Mouse (Mus musculus) embryonic facial prominence, embryonic 14.5 days (tissue): ENCODE results near the gene Hist1h1d. TPM values are rescaled to one million over a fixed set of nuclear protein-coding genes. Genes with fewer than 3 reads are reported as not detected.

ENCODE experiments used
- ATAC-seq: fragments of 200-750 bp; cut with Nextera tagmentation; 2 replicates; pipeline ENCODE4 v1.8.0; 2017; ENCODE audit warnings: low read depth, moderate number of reproducible peaks, moderate TSS enrichment
- DNase-seq: peaks from one replicate; pipeline ENCODE4 v3.0.0-alpha.2; 2015; ENCODE audit warnings: low spot score
- H3K27ac ChIP-seq: fragments of 300-500 bp; sonication (generic); replicated peaks from 2 replicates; pipeline ENCODE4 v1.5.1; 2014; ENCODE audit warnings: low read depth, mild to moderate bottlenecking, low read length, moderate library complexity
- H3K27me3 ChIP-seq: fragments of 300-500 bp; sonication (generic); replicated peaks from 2 replicates; pipeline ENCODE4 v1.6.1; 2014; ENCODE audit warnings: low read length; ENCODE audit not compliant: control insufficient read depth, insufficient read depth
- H3K36me3 ChIP-seq: fragments of 300-500 bp; sonication (generic); 2 replicates; pipeline ENCODE4 v1.6.1; 2014; ENCODE audit warnings: low read length, mixed read lengths; ENCODE audit not compliant: control insufficient read depth, insufficient read depth
- H3K4me1 ChIP-seq: fragments of 300-500 bp; sonication (generic); 2 replicates; pipeline ENCODE4 v1.6.1; 2014; ENCODE audit warnings: antibody characterized with exemption, low read length; ENCODE audit not compliant: control insufficient read depth, insufficient read depth
- H3K4me2 ChIP-seq: fragments of 300-500 bp; sonication (generic); 2 replicates; pipeline ENCODE4 v1.6.1; 2014; ENCODE audit warnings: low read depth, mild to moderate bottlenecking, low read length, moderate library complexity, mixed read lengths
- H3K4me3 ChIP-seq: fragments of 300-500 bp; sonication (generic); 2 replicates; pipeline ENCODE4 v1.5.1; 2014; ENCODE audit warnings: low read depth, mild to moderate bottlenecking, low read length
- H3K9ac ChIP-seq: fragments of 300-500 bp; sonication (generic); 2 replicates; pipeline ENCODE4 v1.6.1; 2014; ENCODE audit warnings: low read depth, mild to moderate bottlenecking, low read length, moderate library complexity, mixed read lengths
- H3K9me3 ChIP-seq: fragments of 300-500 bp; sonication (generic); 2 replicates; pipeline ENCODE4 v1.6.1; 2016; ENCODE audit warnings: low read length; ENCODE audit not compliant: control insufficient read depth
- WGBS: fragments of 180-500 bp; shearing (Covaris S2); extraction: QIAGEN DNeasy Blood & Tissue Kit; methylation state at CpG from one replicate; pipeline ENCODE4 v1.1.7; 2014; 5-methylcytosine and 5-hydroxymethylcytosine counted together
- polyA plus RNA-seq: library from polyadenylated mRNA; unstranded; fragments of >200 nt; fragmentation: Nextera tagmentation; extraction: Ambion mirVana; gene quantifications from 2 replicates; pipeline ENCODE4 v1.2.1, GENCODE M21; 2014

Hist1h1d gene
- polyA plus RNA-seq, 1 experiment from 2014 or later, result 0.60 TPM

GRCm38 (mm10) chr13:23595622-23596372, 42.7 kb downstream of the Hist1h1d start:
- no peak for DNase-seq

GRCm38 (mm10) chr13:23597957-23598356, 44.9 kb downstream of the Hist1h1d start:
- Histone ChIP-seq H3K4me3 (no peak overlapping the region), H3K4me1 (no peaks in the 10 kb centered on the region), H3K9me3 (no peaks in the 10 kb centered on the region), H3K27me3 (no peaks in the 10 kb centered on the region), H3K36me3 (no peaks in the 10 kb centered on the region), H3K9ac (no peak overlapping the region), H3K4me2 (no peak overlapping the region), H3K27ac (no peak overlapping the region)
- 6% methylated on average over 9 of the region's 9 CpGs for WGBS
- ATAC-seq (no peak), DNase-seq (peak; percentile 82)

More at GRCm38 (mm10) chr13:23595622-23596372, 42.7 kb downstream of the Hist1h1d start:
- 78% methylated on average over 7 of the region's 7 CpGs for WGBS
- ATAC-seq, result no peak
- Histone ChIP-seq H3K27ac (no peak overlapping the region), H3K4me1 (no peaks in the 10 kb centered on the region), H3K27me3 (no peaks in the 10 kb centered on the region), H3K36me3 (no peaks in the 10 kb centered on the region), H3K4me2 (no peak overlapping the region), H3K9me3 (no peaks in the 10 kb centered on the region), H3K9ac (no peak overlapping the region), H3K4me3 (no peak overlapping the region)

GRCm38 (mm10) chr13:23603182-23603699, 50.2 kb downstream of the Hist1h1d start:
- Histone ChIP-seq H3K9me3 (no peaks in the 10 kb centered on the region), H3K27ac (no peak overlapping the region), H3K36me3 (no peaks in the 10 kb centered on the region), H3K9ac (no peak overlapping the region), H3K4me2 (no peak overlapping the region), H3K4me3 (no peak overlapping the region), H3K27me3 (no peaks in the 10 kb centered on the region), H3K4me1 (no peaks in the 10 kb centered on the region)
- no peak for ATAC-seq
- no peak for DNase-seq
- 82% methylated on average over 7 of the region's 7 CpGs for WGBS

- Histone ChIP-seq H3K4me2 (no peak overlapping the region), H3K4me1 (no peaks in the 10 kb centered on the region), H3K27ac (no peak overlapping the region), H3K9me3 (no peaks in the 10 kb centered on the region), H3K36me3 (no peaks in the 10 kb centered on the region), H3K27me3 (no peaks in the 10 kb centered on the region), H3K9ac (no peak overlapping the region), H3K4me3 (no peak overlapping the region)
- DNase-seq (no peak), ATAC-seq (no peak)
- 88% methylated on average over 3 of the region's 3 CpGs for WGBS
These were observed 51.4 kb downstream of the Hist1h1d start for GRCm38 (mm10) chr13:23604452-23604851.

- Histone ChIP-seq H3K9me3 (no peaks in the 10 kb centered on the region), H3K4me1 (no peaks in the 10 kb centered on the region), H3K36me3 (no peaks in the 10 kb centered on the region), H3K27ac (no peak overlapping the region), H3K9ac (no peak overlapping the region), H3K27me3 (no peaks in the 10 kb centered on the region), H3K4me2 (no peak overlapping the region), H3K4me3 (no peak overlapping the region)
- 86% methylated on average over 3 of the region's 3 CpGs for whole genome bisulfite sequencing
- no peak for DNase-seq
- ATAC-seq, result no peak
These were observed 52.0 kb downstream of the Hist1h1d start for GRCm38 (mm10) chr13:23605052-23605451.

GRCm38 (mm10) chr13:23609209-23609608, 56.1 kb downstream of the Hist1h1d start:
- Histone ChIP-seq H3K27ac (no peak overlapping the region), H3K9ac (no peak overlapping the region), H3K27me3 (no peaks in the 10 kb centered on the region), H3K4me3 (no peak overlapping the region), H3K9me3 (no peaks in the 10 kb centered on the region), H3K36me3 (no peaks in the 10 kb centered on the region), H3K4me2 (no peak overlapping the region), H3K4me1 (no peaks in the 10 kb centered on the region)
- 89% methylated on average over 4 of the region's 4 CpGs for WGBS
- DNase-seq (no peak), ATAC-seq (no peak)

GRCm38 (mm10) chr13:23609844-23610243, 56.8 kb downstream of the Hist1h1d start:
- no peak overlapping the region for H3K4me3 ChIP-seq
- H3K27me3 ChIP-seq, result no peaks in the 10 kb centered on the region
- H3K9ac ChIP-seq, result no peak overlapping the region
- H3K4me2 ChIP-seq, result no peak overlapping the region
- no peak for ATAC-seq
- H3K36me3 ChIP-seq, result no peaks in the 10 kb centered on the region
- H3K9me3 ChIP-seq, result no peaks in the 10 kb centered on the region
- no peak for DNase-seq
- no peaks in the 10 kb centered on the region for H3K4me1 ChIP-seq
- H3K27ac ChIP-seq, result no peak overlapping the region
